Mouse (Mus musculus) CD8-positive naive resting alpha-beta T cell, adult 2 months (primary cell): Measurements from ENCODE around the gene Chadl.
"Not testable (repeated sequence)": the region's sequence is repeated elsewhere in the genome, so short reads cannot be mapped to it uniquely, and the experiment has no call there.

Experiments
- DNase-seq, 2 experiments: peaks; one replicate each; pipeline ENCODE4 v3.0.0; 2022; ENCODE audit warnings: low read depth in 2 of 2, low spot score in 2 of 2

The Chadl gene

GRCm38 (mm10) chr15:81697175-81697574 lies at the start of gene Chadl:
Gene Chadl (minus strand): TSS chr15:81697287.
- no peak for DNase-seq

DNA sequence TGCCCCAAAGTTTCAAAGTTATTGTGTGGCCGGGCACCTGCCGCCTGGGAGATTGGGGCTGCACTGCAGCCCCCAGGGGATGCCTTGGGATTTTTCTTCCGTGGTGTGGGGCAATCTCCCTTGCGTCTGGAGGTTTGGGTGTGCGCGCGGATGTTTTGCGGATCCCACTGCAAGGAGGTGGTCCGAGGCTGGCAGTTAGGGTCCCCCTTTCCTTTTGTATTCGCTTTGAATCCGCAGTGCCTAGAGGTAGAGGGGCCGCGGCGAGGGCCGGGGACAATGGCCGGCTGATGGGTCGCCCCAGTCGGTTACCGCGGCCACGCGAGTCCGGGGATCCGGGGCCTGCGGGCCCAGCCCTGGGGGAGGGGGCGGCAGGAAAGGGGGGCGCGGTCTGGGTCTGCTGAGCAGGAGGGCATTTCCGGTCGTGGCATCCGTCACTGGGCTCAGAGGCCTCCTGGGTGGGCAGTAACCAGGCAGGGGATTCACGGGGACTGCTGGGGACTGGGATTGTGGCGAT lies 48.6 kb upstream of the Chadl start:
- DNase-seq, result peak; percentile 27 to 56

DNA sequence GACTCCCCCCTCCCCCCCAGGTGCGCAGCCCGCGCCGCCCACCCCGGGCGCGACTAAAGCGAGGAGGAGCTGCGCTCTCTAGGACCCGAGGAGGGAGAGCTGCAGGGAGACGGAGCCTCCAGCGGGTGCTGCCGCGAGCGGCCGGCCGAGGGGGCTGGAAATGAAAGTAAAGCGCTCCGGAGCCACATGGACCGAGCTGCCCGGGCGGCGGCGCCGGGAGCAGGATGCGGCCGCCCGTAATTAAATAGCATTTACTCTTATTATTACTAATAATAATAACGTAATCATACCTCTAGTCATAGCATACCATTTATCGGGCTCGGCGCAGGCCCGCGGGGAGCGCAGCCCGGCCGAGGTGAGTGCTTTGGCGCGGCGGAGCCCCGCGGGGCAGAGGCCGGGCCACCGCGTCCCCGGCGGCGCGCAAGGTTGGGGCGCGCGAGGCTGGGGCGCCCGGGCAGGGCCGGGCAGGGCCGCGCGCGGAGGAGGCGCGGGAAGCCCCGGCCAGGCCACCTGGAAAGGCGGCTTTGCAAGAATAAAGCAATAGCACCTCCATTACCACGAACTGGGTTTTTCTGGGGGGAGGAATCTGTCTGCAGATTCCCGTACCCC lies 48.0 kb upstream of the Chadl start, which contains the start of the genes Zc3h7b and Rangap1:
Gene Zc3h7b, plus strand, starts transcription at position 66 of the 609 bp plus-strand sequence.
Gene Rangap1, minus strand, starts transcription at position 539 of the 609 bp plus-strand sequence.
- DNase-seq, result peak; percentile 22 to 44

GRCm38 (mm10) chr15:81742368-81742767 lies 45.3 kb upstream of the Chadl start:
- not testable (repeated sequence) for DNase-seq

GRCm38 (mm10) chr15:81739924-81740323 lies 42.8 kb upstream of the Chadl start:
- no peak for DNase-seq

DNA sequence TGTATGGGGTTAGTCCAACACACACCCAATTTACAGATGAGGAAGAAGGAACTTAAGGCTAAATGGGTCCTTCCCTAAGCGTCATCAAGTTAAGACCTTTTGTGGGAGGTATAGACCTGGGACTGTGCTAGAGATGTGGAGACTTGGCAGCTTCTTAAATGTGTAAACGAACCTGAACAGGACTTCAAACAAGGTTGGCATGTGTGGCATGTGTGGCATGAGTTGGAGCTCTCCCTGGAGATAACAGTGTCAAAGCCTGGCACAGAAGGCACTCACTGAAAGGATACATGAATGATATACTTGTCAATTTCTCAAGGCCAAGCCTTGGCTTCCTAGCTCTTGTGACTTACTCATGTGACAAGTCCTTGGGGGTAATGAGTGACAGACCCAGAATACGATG lies 42.2 kb upstream of the Chadl start:
- DNase-seq, result no peak

DNA sequence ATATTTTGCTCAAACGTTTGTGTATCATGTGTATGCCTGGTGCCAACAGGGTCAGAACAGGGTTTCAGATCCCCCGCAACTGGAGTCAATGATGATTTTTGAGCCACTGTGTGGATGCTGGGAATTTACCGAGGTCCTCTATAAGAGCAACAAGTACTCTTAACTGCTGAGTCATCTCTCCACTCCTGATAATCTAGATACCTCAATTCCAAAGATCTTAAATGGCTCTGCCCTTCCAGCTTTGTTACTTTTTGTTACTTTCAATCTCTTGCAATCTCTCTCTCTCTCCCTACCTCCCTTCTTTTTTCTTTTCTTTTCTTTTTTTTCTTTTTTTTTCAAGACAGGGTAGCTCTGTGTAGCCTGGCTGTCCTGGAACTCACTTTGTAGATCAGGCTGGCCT lies 38.0 kb upstream of the Chadl start:
- no peak for DNase-seq

DNA sequence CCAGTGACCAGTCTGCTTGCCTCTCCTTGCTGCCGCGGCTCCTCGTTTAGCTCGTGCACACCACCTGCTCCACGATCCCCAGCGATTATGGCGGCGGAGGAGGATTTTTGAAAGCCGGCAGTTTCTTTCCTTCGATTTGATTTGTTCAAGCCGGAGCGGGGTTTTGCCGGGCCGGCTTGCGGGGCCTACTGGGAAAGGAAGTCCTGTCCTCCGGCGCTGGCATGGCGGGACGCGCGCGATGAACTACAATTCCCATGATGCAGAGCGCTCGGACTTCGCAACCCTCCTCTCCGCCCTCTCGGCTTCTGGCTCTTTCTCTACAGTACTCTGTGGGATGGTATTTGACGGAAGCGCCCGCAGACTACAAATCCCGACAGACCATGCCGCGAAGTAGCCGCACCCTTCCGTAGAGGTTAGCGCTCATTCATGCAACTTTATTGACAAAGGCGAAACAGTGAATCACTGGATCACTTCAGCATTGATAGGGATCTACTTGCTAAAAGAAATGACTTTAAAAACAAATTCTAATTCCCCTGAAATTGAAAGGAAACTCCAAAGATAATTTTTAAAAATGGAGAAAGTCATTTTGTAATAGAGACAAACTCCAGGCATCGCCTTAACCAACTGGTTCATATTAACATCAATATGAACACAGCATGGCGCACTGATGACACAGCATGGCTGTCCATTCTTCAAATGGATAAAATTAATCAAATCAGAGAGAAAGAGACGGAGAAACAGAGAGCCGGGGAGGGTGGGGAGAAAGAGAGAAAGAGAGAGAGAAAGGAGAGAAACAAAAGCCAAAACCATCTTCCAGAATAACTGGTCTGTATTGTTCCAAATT lies 32.9 kb upstream of the Chadl start:
- DNase-seq, result peak; percentile 95 to 97

GRCm38 (mm10) chr15:81729241-81729791 lies 32.2 kb upstream of the Chadl start:
- peak in 1 of 2 experiments; percentile 14 for DNase-seq

DNA sequence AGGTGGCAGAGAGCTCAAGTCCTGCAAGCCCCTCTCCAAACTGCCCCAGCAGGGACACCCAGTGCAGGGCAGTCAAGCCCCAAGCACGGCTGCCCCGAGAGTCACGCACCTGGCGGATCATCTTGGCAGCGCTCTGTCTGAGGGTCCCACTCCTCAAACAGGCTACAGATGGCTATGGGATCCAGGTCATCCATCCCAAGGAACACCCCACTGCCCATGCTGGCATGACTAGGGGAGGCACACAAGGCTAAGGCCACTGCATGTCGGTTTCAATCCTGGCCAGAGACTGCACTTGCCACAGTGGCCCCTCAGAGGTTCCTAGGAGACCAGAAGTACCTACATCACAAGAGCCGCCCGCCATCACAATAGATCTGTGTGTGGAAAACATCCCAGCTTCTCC lies 28.9 kb upstream of the Chadl start:
- DNase-seq, result no peak

DNA sequence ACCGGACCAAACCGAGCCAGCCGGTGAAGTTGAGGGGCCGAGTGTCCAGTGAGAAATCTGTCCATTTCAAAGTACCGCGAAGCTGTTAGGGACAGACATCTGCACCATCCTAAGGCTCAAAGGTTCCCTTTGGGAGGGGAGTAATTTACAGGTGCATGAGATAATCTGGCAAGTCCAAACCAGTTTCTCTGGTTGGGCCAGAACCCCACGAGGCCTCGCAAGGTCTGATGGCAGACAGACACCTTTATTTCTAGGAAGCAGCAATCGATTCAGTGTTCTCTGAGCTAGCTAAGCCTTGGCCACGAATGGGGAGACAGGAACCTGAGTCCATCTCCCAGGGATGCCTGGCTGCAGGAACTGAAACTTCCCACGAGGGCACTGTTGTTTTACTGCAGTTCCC lies 26.6 kb upstream of the Chadl start:
- no peak for DNase-seq

DNA sequence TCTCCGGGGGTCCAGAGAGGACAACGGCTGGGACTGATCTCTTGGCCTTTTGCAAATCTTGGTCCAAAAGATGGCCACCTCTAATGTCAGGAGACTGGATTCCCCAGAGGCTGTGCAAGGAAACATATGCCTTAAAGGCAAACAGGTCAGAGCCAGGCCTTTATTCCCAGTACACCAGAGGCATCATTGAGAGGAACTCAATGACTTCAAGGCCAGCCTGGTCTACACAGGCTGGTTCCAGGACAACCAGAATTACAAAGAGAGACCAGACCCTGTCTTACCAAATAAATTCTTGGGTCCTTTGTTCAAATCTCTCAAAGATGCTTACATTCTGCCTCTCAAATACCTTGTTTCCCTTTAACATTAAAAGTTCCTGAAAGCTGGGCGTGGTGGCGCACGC lies 25.3 kb upstream of the Chadl start:
- no peak for DNase-seq

DNA sequence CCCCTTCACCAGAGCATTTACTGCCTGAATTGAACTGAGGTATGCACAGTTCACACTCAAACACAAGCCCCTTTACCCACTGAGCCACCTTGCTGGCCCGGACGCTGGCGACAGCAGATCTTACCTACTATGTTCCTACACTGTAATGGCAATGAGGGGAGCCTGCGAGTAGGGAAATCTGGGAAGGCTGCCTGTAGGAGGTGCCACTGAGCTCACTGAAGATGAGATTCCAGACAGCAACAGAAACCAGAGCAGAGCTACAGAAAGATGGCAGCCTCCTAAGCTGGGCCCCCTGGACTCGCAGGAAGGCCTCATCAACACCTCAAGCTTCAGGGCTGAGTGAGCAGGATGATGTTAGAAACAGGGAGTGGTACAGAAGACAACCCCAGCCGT lies 22.0 kb upstream of the Chadl start:
- DNase-seq, result no peak

GRCm38 (mm10) chr15:81718336-81719138 lies 21.4 kb upstream of the Chadl start:
- no peak for DNase-seq

GRCm38 (mm10) chr15:81713742-81714141 lies 16.7 kb upstream of the Chadl start:
- DNase-seq, result no peak

GRCm38 (mm10) chr15:81710801-81711200 lies 13.7 kb upstream of the Chadl start:
- DNase-seq, result no peak

GRCm38 (mm10) chr15:81709686-81710085 lies 12.6 kb upstream of the Chadl start:
- no peak for DNase-seq

GRCm38 (mm10) chr15:81708991-81709390 lies 11.9 kb upstream of the Chadl start:
- no peak for DNase-seq

DNA sequence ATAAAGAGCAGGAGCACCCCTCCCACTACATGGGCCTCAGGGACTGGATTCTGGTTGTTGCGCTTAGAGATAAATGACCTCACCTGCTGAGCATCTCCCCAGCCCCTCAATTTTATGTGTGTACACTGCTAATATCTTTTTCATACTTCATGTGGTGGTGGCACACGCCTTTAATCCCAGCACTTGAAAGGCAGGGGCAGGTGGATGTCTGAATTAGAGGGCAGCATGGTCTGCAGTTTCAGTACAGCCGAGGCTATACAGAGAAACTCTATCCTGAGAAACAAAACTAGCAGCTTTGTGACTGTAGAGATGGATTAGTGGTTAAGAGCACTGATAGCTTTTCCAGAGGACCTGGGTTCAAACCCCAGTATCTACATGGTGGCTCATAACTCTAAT lies 6.0 kb upstream of the Chadl start:
- DNase-seq, result no peak

GRCm38 (mm10) chr15:81702306-81703093 lies 5.4 kb upstream of the Chadl start:
- no peak for DNase-seq
